20 mouse cellular contexts compared by ENCODE assay signal in genomic region chr7:137766721-137767120, GRCm38 (mm10).
"Had no signal": no experiment of that assay in that cellular context is flagged by ENCODE, and none has a peak within 500 bp of the region (broad histone marks: within the 10 kb centered on the region; RNA-seq: fewer than 3 reads in every experiment).

No protein-coding gene starts in this region.

- H3K9me3 ChIP-seq: limb, embryonic 15.5 days; midbrain, embryonic 12.5 days; midbrain, embryonic 15.5 days; neural tube, embryonic 13.5 days; stomach, embryonic 15.5 days had no signal

- H3K9ac ChIP-seq: limb, embryonic 15.5 days; liver, embryonic 14.5 days; liver, postnatal 0 days; lung, embryonic 14.5 days; midbrain, embryonic 12.5 days; midbrain, embryonic 15.5 days; neural tube, embryonic 13.5 days; stomach, embryonic 15.5 days had no signal

- H3K27ac ChIP-seq: layer of hippocampus, adult 2 months; limb, embryonic 15.5 days; liver, embryonic 14.5 days; macrophage; midbrain, embryonic 12.5 days; midbrain, embryonic 15.5 days; neural tube, embryonic 13.5 days; stomach, embryonic 15.5 days had no signal

- H3K4me1 ChIP-seq: limb, embryonic 15.5 days; midbrain, embryonic 12.5 days; midbrain, embryonic 15.5 days; neural tube, embryonic 13.5 days; stomach, embryonic 15.5 days had no signal

- H3K36me3 ChIP-seq: limb, embryonic 15.5 days; midbrain, embryonic 12.5 days; midbrain, embryonic 15.5 days; neural tube, embryonic 13.5 days; stomach, embryonic 15.5 days had no signal

- H3K4me2 ChIP-seq: limb, embryonic 15.5 days; liver, embryonic 11.5 days; lung, embryonic 14.5 days; midbrain, embryonic 12.5 days; midbrain, embryonic 15.5 days; neural tube, embryonic 13.5 days; stomach, embryonic 15.5 days had no signal

- H3K27me3 ChIP-seq: midbrain, embryonic 12.5 days; midbrain, embryonic 15.5 days; neural tube, embryonic 13.5 days; stomach, embryonic 15.5 days had no signal

- DNase-seq: kidney, adult 8-10 months; kidney, postnatal 25 days; layer of hippocampus, adult 9-11 months; liver, postnatal 0 days; lung, embryonic 14.5 days; retina, postnatal 1 day; right cerebral cortex, postnatal 25 days; spleen, adult 18-20 months; thymus, postnatal 25 days had no signal

- H3K4me3 ChIP-seq: layer of hippocampus, adult 2 months; limb, embryonic 15.5 days; midbrain, embryonic 12.5 days; midbrain, embryonic 15.5 days; myocyte; neural tube, embryonic 13.5 days; stomach, embryonic 15.5 days had no signal

- ATAC-seq: liver, postnatal 0 days; lung, postnatal 0 days; midbrain, embryonic 15.5 days had no signal
